Mouse (Mus musculus) brain, embryonic 14.5 days (tissue): Measurements from ENCODE around the gene Msantd2.

Source experiments
- CTCF ChIP-seq: fragments of 200-500 bp; IDR thresholded peaks from 2 replicates; pipeline ENCODE4 v1.5.1; 2012; ENCODE audit warnings: inconsistent platforms, mild to moderate bottlenecking, moderate library complexity, borderline replicate concordance; ENCODE audit not compliant: insufficient read depth, insufficient read length; ENCODE audit errors: extremely low read depth
- POLR2A ChIP-seq: fragments of 200-500 bp; IDR thresholded peaks from 2 replicates; pipeline ENCODE4 v1.6.1; 2012; ENCODE audit warnings: mild to moderate bottlenecking, inconsistent platforms, borderline replicate concordance; ENCODE audit not compliant: poor library complexity, insufficient read depth, insufficient read length, severe bottlenecking; ENCODE audit errors: extremely low read depth

DNA sequence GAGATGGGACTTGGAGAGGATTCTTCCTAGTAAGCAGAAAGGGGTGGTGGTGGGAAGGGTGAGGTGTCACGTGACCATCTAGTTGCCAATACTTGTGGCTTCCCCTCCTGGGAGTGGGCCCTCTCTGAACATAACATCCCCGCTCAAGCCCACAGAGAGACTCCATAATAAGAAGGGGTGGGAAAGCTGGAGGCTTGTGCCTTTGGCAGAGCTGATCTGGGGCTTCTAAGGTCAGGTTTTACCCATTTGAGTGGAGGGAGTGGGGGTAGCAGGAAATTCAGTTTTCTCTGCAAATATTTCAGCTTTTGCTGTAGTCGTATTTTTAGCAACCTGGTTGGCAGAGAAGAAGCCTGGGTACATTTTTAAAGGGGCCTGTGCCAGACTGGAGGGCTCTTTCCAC lies 67.2 kb downstream of the Msantd2 start:
- TF ChIP-seq POLR2A (no peak), CTCF (no peak)
